Mouse (Mus musculus) fat pad, adult 2 months (tissue): ENCODE results near the gene Selenoh.

Experiments used
- DNase-seq: peaks from one replicate; pipeline ENCODE4 v3.0.0-alpha.2; 2011; ENCODE audit warnings: low read depth, low spot score; ENCODE audit errors: extremely low read depth

Selenoh gene

DNA sequence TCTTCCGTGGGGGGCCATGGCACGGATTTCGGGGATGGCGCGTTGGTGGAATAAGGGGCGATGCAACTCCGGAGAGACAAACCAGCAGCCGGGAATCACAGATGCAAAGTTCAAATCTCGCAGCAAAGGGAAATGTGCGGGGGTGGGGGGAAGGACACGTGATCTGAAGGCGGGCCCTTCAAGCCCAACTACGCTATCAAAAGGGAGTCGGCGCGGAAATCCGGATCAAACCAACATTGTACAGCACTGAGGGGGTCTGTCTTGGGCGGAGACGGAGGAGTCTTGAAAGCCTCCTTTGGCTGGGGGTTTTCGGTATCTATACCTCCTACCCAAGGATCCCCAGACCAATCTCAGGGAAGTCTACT, at the start of gene Selenoh:
TSS of gene Selenoh (minus strand) at position 202 of the 365 bp plus-strand sequence.
- DNase-seq, result no peak

DNA sequence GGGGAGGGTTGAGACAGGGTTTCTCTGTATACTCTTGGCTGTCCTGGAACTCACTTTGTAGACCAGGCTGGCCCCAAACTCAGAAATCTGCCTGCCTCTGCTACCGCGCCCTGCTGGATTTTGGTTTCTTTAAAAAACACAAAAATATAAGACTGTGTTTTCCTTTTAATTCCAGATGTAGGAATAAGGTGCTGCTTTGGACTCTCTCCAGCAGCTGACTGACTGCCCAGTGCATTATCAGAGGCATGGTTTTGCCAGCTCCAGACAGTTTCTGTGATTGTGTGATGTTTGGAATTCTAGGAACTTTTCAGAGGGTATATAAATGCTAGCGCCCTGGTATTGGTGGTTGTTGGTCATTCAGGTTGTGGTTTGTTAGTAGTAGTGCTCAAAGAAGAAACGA, 46.8 kb upstream of the Selenoh start:
- DNase-seq, result no peak

DNA sequence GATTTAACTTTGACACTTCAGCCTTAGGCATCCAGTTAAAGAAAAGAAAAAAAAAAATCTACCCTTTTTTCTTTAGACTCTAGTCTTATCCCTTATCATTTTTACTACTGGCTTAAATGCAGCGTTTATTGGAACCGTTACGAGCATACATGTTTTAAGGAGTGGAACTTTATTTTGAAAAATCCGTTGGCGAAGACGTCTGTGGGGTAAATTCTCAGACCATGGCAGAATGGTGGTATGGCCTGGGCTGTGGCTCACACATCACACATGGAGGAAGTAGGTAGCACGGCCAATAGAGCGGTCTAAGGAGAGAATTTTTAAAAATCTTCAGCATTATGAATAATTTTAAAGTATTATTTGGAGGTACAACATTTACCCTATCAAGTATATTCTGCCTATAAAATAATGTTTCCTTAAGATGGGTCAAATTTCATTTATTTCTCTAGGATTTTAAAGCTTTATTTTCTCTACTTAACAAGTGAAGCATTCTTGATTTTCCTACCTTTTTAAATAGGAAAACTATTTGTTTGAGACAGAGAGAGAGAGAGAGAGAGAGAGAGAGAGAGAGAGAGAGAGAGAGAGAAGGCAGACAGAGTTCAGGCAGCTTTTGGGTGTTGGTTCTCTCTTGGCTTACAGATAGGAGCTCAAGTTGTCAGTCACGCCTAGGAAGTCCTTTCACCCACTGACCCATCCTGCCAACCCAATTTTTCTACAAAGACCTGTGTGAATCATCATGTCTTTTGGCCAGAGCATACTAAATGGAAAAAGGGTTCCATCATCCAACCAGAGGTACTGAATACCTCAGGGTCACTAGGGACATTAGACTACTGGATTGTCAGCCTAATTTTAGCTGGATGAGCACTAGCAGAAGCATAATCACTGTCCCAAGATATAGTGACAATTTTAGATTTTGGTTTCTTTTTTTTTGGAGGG, 46.1 kb upstream of the Selenoh start:
- no peak for DNase-seq

DNA sequence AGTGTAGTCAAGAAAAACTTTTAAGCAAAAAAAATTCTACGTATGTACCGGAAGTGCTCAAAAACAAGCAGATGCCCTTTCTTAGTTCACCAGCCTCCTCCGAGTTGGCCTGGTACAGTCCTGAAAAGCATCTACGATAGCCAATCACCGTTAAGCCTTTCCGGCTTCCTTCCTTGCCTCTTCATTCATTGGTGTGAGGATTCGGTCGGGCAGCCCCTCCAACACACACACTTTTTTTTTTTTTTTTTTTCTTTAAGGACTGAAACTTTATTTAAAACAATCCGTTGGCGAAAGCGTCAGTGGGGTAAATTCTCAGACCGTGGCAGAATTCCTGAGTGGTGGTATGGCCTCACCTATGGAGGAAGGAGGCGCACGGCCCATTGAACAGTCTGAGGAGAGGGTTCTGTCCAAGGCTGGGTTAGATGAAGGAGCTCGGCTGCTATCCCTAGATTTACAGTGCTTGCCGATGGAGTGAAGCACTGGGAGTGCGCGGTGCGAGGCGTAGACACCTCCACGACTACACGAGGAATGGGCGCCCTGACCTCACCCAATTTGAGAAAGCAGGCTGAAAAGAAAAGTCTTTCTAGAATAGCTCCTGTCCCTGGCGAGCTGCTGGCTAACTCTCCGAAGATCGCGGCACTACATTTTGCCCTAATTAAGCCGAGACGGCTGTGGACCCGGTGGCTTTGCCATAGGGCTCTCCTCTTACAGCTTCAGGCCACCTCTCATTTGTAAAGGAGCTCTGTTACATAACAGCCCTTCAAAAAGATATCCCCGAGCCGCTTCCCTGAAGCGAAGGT, 45.2 kb upstream of the Selenoh start:
- peak; percentile 89 for DNase-seq

DNA sequence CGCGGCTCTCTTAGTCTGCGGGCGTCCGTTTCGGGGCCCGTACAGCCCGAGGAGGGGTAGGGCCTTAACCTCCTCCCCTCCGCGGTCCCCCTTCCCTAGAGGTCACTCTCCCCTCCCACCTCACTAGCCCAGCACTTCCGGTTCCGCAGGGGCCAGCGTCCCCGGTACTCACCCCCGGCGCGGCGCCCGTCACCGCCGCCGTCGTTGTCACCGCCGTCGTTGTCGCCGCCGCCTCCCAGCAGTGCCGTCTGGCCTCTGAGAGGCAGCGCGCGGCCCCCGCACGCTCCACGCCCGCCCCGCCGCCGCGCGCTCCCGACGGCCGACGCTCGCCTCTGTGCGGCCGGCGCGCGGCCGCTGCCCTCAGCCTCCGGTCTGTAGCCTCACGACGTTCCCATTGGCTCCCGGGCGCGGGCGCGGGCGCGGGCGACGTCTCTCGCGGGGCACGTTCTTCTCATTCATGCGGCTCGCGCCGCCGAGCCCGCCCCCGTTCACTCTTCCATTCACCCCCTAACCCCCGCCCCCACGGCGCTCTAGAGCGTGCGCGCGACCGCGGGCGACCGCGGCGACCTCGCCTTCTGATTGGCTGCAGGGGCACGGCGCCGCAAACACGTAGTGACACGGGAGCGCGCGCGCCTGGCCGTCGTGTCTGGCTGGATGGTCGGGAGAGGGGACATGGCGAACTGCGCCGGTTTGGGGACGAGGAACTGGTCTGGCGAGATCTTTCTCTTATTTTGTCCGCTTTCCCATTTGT, 44.4 kb upstream of the Selenoh start, which contains the start of gene Zdhhc5:
TSS of gene Zdhhc5 (minus strand) at position 370 of the 751 bp plus-strand sequence.
- peak; percentile 71 for DNase-seq

DNA sequence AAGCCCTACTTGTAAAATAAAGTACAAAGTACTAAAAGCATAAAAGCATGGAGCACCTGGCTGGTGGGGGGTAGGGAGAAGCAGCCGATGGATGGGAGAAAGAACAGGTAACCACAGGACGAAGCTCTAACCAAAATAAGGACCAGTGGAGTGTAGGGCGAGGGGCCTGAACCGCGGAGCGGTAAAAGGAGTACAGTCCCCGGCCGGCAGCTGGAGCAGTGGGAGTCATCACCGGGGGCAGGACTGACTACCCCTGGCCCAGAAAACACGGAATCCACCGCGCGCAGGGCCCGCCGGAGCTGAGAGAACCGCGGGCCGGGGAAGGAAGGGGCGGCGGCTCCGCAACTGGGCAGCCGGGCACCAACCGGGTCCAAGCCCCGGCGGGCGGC, 43.8 kb upstream of the Selenoh start:
- no peak for DNase-seq

DNA sequence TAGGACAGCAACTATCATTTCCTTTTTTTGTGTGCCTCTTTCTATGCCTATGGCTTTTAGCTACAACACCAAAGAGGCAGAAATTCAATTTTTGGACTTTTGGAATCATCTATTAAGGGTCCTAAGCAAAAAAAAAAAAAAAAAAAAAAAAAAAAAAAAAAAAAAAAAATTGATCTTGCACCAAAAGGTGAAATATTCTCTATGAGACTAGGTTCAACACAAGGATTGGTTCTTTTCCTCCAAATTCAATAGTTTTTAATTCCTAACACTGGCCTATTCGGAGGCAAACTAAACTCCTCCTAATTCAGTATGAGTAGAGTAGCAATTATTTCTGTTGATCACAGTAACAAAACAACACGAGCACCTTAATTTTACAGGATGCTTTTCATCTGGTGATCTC, 41.3 kb upstream of the Selenoh start:
- no peak for DNase-seq

DNA sequence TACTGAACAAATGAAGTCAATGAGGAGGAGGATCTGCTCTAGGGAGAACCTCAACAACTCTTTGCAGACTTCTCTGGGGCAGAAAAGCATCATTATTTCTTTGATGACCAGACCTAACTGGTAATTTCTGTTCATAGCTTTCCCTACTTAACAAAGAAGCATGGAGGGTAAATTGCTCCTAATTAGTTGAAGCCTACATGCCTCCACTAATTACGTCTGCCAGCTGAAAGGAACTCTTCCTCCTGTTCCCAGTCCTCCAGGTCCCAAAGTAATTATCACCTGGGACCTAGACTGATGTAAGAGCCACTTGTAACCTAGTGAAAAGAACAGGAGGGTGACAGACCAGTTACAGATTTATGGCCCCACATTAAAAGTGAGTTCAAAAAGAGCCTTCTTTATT, 37.0 kb upstream of the Selenoh start:
- DNase-seq, result no peak

DNA sequence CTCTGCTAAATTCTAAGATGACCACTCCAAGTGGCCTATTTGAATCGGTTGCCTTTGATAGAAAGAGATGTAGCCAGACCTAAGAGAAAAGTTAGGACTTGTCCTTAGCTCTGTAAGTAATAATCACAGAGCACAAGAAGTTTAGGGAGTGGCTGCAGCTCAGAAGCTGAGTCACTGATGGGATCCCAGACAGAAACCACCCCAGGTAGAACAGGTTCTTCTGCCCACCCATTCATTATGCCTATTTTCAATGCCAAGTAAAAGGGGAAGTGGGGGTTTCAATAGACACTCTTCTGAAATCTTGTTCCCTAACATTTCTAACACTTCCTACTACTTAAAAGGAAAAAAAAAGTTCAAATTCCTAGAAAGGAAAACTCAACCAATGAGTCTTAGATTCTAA, 34.7 kb upstream of the Selenoh start:
- DNase-seq, result no peak

DNA sequence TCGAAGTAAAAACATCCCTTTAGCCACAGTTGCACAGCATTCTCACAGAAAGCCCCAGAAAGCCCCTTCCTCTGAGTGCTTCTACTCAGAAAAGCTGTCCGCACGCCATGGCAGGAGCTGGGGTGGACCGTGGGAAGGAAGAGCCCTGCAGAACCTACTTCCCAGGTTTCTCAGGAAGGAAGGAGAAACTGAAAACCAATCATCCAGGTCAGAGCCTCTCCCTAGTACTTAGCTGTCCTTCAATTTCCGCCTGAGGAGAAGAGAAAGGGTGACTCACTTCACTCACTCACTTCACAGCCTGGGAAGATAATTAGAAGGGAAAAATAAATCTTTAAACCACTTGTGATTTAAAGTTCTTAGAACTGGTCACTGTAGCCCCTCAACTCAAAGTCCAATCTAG, 33.8 kb upstream of the Selenoh start:
- DNase-seq, result no peak

DNA sequence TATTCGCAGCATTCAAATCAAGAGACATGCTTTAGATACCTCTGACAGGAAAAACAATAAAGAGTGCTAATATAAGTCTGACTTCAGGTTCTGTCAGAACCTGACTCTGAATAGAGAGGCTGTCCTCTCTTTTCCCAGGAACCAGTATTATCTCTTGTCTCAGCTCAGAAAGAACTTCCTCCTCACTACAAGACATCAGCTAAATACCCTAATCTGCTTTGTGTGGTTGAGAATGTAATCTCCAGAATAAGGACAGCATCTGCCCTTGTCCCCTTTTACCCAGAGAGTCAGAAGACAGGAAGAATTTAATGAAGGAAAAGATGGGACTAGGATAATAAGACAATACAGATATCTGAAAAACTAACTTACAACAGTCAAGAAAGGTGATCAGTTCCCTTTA, 32.9 kb upstream of the Selenoh start:
- DNase-seq, result no peak

DNA sequence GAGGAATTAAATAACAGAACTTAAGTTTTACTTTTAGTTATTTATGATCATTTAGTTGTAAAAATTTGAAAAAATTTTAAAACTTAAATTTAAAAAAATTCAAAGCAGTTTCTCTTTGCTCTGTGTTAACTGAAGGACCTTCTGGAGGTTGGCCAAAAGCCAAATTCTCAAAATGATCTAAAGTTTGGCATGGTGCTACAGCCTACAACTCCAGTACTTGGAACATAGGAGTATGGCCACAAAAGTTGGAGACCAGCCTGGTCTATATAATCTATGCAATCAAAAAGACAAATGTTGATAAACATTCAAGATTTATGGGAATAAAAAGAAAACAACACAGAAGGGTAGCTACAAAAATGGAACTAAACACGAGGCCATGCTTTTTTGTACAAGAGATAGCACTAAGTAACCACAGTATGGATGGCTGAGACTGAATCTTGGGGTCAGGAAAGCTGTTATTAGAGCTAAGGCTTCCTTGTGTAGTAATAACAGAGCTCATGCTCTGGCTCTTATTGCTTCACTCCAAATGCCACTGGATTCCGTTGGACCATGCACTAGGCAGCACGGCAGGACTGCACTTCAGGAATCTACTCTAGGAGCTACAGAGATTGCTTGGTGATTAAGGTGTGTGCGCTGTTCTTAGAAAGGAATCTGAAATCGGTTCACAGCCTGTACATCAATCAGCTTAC, 24.6 kb upstream of the Selenoh start:
- no peak for DNase-seq

DNA sequence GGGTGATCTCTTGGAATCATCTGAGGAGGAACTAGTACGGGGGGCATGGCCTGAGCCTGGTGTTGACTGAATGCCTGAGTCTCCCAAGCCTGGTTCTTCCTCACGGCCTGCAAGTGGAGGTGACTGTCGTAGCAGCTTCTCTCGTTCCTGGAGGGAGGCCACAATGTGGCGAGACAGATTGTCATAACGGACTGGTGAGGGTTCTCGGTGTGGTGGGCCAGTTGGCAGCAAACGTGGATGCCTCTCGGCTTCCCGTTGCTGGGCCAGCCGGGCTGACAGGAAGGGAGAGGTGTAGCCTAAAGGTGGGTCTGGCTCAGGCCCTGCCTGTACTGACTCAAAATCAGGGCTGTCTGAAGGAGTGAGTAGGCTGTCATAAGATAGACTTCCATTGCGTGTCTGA, 19.5 kb upstream of the Selenoh start:
- DNase-seq, result no peak

DNA sequence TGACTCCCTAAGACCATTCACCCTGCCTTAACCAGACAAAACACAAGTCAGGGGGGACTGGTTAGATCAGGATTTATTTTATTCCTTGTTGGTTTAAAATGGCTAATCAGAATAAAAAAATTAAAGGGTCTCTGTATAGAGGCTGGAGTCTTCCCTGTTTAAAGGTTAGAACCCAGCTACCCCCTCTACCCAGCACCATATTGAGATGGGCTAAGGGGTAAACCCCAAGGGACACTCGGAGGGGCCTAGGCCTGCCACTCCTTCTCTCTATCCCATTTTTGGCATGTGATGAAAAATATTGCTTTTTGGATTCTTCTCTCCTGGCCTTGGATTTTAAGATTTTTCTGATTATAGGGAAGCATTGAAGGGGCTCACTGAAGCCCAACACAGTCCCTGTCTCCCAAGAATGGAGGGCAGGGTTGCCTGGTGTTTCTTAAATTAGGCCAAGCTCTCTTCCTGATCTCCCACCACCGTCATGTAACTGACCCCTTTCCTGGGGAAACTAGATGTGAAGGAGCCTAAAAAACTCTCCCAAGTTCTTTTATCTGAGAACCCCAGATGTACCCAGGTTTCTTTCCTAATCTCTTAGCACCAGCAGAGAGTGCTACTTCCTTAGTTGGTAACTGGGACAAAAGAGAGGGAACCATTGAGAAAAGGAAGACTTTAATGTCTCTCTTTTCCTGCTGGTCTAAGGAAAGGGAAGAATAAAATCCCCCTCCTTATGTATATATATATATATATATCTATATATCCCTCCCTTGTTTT, 17.7 kb upstream of the Selenoh start:
- DNase-seq, result no peak

DNA sequence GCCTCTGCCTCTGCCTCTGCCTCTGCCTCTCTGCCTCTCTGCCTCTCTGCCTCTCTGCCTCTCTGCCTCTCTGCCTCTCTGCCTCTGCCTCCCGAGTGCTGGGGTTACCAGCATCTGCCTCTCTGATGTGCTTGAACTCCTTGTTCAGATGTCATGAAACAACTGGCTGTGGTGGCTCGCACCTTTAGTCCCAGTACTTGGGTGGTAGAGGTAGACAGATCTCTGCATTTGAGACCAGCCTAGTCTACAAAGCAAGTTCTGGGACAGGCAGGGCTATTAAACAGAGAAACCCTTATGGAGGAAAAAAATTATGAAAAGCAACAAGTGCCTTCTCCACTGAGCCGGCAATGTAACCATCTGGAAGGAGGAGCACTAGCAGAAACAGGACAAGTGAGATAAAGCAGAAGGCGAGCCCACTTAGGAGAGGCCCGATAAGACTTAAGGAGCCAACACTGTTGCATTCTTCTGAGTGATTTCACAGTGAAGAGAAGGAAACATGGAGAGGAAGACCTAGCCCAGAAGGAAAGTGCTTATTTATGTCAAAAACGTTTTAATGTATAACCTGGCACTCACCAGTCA, 12.1 kb upstream of the Selenoh start:
- DNase-seq, result no peak

DNA sequence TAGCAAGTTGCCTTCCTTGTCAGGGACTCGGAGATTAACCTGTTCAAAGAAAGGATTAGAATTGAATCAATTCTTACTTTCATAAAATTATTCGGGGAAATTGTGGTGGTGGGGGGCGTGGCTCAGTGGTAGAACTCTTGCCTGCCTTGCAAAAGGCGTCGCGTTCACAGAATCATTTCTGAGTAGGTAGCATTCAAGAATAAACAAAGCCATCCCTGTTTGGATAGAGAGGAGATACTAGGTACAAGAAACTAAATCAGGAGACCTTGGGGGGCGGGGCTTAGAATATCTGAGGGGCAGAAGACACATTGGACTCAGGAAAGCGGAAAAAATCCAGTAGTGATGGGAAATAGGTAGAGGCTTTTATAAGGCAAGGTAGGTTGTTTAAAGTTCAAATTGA, 8.4 kb upstream of the Selenoh start, which contains the start of gene Tmx2:
TSS of gene Tmx2 (minus strand) at position 125 of the 400 bp plus-strand sequence.
- no peak for DNase-seq

DNA sequence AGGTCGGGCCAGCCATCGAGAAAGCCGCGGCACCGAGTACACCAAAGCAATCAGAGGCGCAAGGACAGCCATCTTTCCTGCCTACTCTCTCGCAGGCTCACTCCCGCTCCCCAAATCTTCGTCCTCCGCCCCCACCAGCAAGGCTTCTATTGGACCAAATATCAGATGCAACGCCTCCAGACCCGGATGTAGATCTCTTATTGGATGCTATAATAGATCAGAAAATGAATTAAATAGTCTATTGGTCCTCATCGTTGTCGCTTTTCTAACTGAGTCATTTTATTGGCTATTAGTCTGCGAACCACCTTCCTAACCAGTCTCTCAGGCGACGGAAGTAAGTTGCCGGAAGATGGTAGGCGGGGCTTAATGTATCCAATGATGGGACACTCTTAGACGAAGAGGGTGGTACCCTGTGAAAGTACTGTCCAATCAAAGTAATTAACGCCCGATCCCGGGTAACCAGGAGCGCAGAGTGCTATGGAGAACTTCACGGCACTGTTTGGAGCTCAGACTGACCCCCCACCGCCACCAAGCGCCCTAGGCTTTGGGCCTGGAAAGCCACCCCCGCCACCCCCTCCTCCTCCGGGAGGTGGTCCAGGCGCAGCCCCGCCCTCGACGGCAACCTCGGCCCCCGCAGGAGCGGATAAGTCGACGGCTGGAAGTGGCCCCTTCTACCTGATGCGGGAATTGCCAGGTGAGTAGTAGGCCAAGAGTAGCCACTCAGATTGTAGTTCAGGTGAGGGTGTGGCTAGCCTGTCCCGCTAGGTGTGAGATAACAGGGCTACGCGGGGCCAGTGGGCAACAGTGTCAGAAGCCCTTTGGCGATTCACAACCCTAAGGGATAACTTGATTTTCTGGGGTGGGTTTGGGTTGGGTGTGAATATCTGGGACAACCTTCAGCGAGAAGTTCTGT, 7.7 kb upstream of the Selenoh start, which contains the start of the genes Gm28635 and Med19:
TSS of gene Gm28635 (minus strand) at position 74 of the 913 bp plus-strand sequence.
TSS of gene Med19 (plus strand) at position 435 of the 913 bp plus-strand sequence.
- peak; percentile 99 for DNase-seq

DNA sequence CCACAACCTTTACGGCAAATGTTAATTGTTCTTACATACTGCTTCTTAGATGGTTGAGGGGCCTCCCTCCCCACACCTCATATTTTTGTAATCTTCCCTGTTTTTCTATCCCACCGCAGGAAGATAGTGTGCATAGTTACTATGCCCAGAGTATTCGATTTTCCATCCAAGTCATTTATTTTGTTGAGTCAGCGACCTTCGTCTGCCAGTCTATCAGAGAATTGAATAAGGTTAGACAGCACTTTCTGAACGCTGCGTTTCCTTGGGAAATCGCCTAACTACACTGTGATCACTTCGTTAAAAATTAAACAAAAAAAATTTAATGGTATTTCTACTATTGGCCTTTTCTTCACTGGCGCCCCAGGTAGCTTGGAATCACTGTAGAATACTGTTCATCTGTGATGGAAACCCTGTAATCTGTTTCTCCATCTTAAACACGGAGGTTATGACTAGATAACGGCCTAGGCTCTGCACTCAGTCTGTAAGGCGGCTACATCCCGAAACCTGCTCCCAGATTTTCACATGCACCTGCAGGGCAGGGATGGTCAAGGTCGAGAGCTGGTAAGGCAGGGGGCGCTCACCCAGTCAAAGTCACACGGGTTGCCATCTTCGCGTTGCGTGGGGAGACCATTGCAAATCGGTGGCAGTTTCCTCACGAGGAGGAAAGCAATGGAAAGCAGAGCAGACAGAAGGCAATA, 6.8 kb upstream of the Selenoh start:
- DNase-seq, result no peak
